Mouse (Mus musculus): ENCODE measurements around the gene Slc5a2. TPM values are rescaled to one million over a fixed set of nuclear protein-coding genes. Genes with fewer than 3 reads are reported as not detected.

Gene Slc5a2
- 0.10 TPM in 1 of 2 replicates, not detected in the other for polyA plus RNA-seq (2012; rRNA removed)

- no peak for DNase-seq (ENCODE audit: low spot score)
Observed at GRCm38 (mm10) chr7:128265411-128265810, at the start of gene Slc5a2. Slc5a2 (plus strand) TSS chr7:128265657.

GRCm38 (mm10) chr7:128219952-128220351 is 45.5 kb upstream of the Slc5a2 start:
- no peak for DNase-seq (ENCODE audit: low spot score)

GRCm38 (mm10) chr7:128220936-128221335 is 44.5 kb upstream of the Slc5a2 start:
- no peak for DNase-seq (ENCODE audit: low spot score)

GRCm38 (mm10) chr7:128231741-128232140 is 33.7 kb upstream of the Slc5a2 start:
- no peak for DNase-seq (ENCODE audit: low spot score)

GRCm38 (mm10) chr7:128234796-128235195 is 30.7 kb upstream of the Slc5a2 start:
- no peak for DNase-seq (ENCODE audit: low spot score)

- no peak for DNase-seq (ENCODE audit: low spot score)
Observed at GRCm38 (mm10) chr7:128235481-128235880, 30.0 kb upstream of the Slc5a2 start.

- DNase-seq (ENCODE audit: low spot score), result no peak
Observed at GRCm38 (mm10) chr7:128236426-128236825, 29.0 kb upstream of the Slc5a2 start.

- DNase-seq (ENCODE audit: low spot score), result peak; percentile 90
Observed at GRCm38 (mm10) chr7:128236856-128237592, 28.4 kb upstream of the Slc5a2 start, which contains the start of gene Armc5. Armc5 (plus strand) TSS chr7:128237342.

- no peak for DNase-seq (ENCODE audit: low spot score)
Observed at GRCm38 (mm10) chr7:128237593-128237926, 27.9 kb upstream of the Slc5a2 start.

GRCm38 (mm10) chr7:128237927-128238778 is 27.3 kb upstream of the Slc5a2 start, which contains the start of gene 9130023H24Rik:
9130023H24Rik (minus strand) TSS chr7:128238031.
- DNase-seq (ENCODE audit: low spot score), result peak; percentile 97

GRCm38 (mm10) chr7:128238991-128239390 is 26.5 kb upstream of the Slc5a2 start:
- DNase-seq (ENCODE audit: low spot score), result no peak

GRCm38 (mm10) chr7:128240131-128240784 is 25.2 kb upstream of the Slc5a2 start:
- DNase-seq (ENCODE audit: low spot score), result no peak

- no peak for DNase-seq (ENCODE audit: low spot score)
Observed at GRCm38 (mm10) chr7:128242331-128242730, 23.1 kb upstream of the Slc5a2 start.

- DNase-seq (ENCODE audit: low spot score), result no peak
Observed at GRCm38 (mm10) chr7:128243921-128244320, 21.5 kb upstream of the Slc5a2 start.

GRCm38 (mm10) chr7:128244410-128245025 is 20.9 kb upstream of the Slc5a2 start:
- no peak for DNase-seq (ENCODE audit: low spot score)

GRCm38 (mm10) chr7:128245547-128245946 is 19.9 kb upstream of the Slc5a2 start:
- DNase-seq (ENCODE audit: low spot score), result no peak

- DNase-seq (ENCODE audit: low spot score), result peak; percentile 45
Observed at GRCm38 (mm10) chr7:128246496-128247391, 18.7 kb upstream of the Slc5a2 start, which contains the start of gene Tgfb1i1. Tgfb1i1 (plus strand) TSS chr7:128246812.

- DNase-seq (ENCODE audit: low spot score), result peak; percentile 57
Observed at GRCm38 (mm10) chr7:128247443-128247842, 18.0 kb upstream of the Slc5a2 start.

GRCm38 (mm10) chr7:128248081-128249042 is 17.1 kb upstream of the Slc5a2 start:
- no peak for DNase-seq (ENCODE audit: low spot score)

All from urinary bladder, adult 2 months (tissue).